Mouse (Mus musculus) frontal cortex, postnatal 10 days (tissue): ENCODE data around the gene Mbd3.

Experiments used
- DNase-seq, 2 experiments: peaks; one replicate each; pipeline ENCODE4 v3.0.0; 2022; ENCODE audit warnings: low spot score in 2 of 2, mixed read lengths in 1 of 2

The Mbd3 gene

GRCm38 (mm10) chr10:80396822-80397523 is 2.4 kb downstream of the Mbd3 start:
- no peak for DNase-seq

GRCm38 (mm10) chr10:80395025-80395627 is 4.2 kb downstream of the Mbd3 start:
- no peak for DNase-seq

- no peak for DNase-seq
These were observed 6.7 kb downstream of the Mbd3 start for GRCm38 (mm10) chr10:80392687-80393086.

GRCm38 (mm10) chr10:80390697-80391096 is 8.7 kb downstream of the Mbd3 start:
- DNase-seq, result no peak

GRCm38 (mm10) chr10:80389185-80389708 is 10.1 kb downstream of the Mbd3 start:
- no peak for DNase-seq

GRCm38 (mm10) chr10:80388731-80389130 is 10.6 kb downstream of the Mbd3 start:
- no peak for DNase-seq

GRCm38 (mm10) chr10:80387522-80387959 is 11.8 kb downstream of the Mbd3 start, which contains the start of gene Mex3d:
Gene Mex3d, minus strand, starts transcription at chr10:80387659.
- DNase-seq, result peak in 1 of 2 experiments; percentile 86

GRCm38 (mm10) chr10:80386735-80387471 is 12.4 kb downstream of the Mbd3 start:
- DNase-seq, result no peak

- no peak for DNase-seq
These were observed 13.3 kb downstream of the Mbd3 start for GRCm38 (mm10) chr10:80385811-80386734.

- DNase-seq, result no peak
These were observed 14.0 kb downstream of the Mbd3 start for GRCm38 (mm10) chr10:80385310-80385709.

- DNase-seq, result no peak
These were observed 14.6 kb downstream of the Mbd3 start for GRCm38 (mm10) chr10:80384709-80385108.

- no peak for DNase-seq
These were observed 15.2 kb downstream of the Mbd3 start for GRCm38 (mm10) chr10:80384115-80384639.

GRCm38 (mm10) chr10:80383431-80383830 is 15.9 kb downstream of the Mbd3 start:
- no peak for DNase-seq

- no peak for DNase-seq
These were observed 16.5 kb downstream of the Mbd3 start for GRCm38 (mm10) chr10:80382641-80383365.

GRCm38 (mm10) chr10:80377716-80378115 is 21.6 kb downstream of the Mbd3 start:
- no peak for DNase-seq

GRCm38 (mm10) chr10:80376160-80376559 is 23.2 kb downstream of the Mbd3 start:
- DNase-seq, result peak; percentile 79 to 90

- peak in 1 of 2 experiments; percentile 71 for DNase-seq
These were observed 25.3 kb downstream of the Mbd3 start for GRCm38 (mm10) chr10:80374063-80374462.

- no peak for DNase-seq
These were observed 26.6 kb downstream of the Mbd3 start for GRCm38 (mm10) chr10:80372706-80373105.

- no peak for DNase-seq
These were observed 27.4 kb downstream of the Mbd3 start for GRCm38 (mm10) chr10:80371983-80372382.

GRCm38 (mm10) chr10:80371411-80371966 is 27.9 kb downstream of the Mbd3 start:
- peak in 1 of 2 experiments; percentile 72 for DNase-seq
